Mouse (Mus musculus) liver, embryonic 18 days (tissue): ENCODE results near the gene Vmn1r68. TPM values are rescaled to one million over a fixed set of nuclear protein-coding genes. Genes with fewer than 3 reads are reported as not detected.

Experiments used
- polyA plus RNA-seq: library from polyadenylated mRNA; depleted of rRNA; stranded (reverse); fragments of >200 nt; gene quantifications from 2 replicates; pipeline ENCODE4 v1.2.3, GENCODE M21; 2012; rRNA removed

Vmn1r68 gene
- not detected in 2 replicates for polyA plus RNA-seq

GRCm38 (mm10) chr7:10558385-10558784, at the start of gene Vmn1r68:
Gene Vmn1r68 (minus strand): TSS chr7:10558485.

DNA sequence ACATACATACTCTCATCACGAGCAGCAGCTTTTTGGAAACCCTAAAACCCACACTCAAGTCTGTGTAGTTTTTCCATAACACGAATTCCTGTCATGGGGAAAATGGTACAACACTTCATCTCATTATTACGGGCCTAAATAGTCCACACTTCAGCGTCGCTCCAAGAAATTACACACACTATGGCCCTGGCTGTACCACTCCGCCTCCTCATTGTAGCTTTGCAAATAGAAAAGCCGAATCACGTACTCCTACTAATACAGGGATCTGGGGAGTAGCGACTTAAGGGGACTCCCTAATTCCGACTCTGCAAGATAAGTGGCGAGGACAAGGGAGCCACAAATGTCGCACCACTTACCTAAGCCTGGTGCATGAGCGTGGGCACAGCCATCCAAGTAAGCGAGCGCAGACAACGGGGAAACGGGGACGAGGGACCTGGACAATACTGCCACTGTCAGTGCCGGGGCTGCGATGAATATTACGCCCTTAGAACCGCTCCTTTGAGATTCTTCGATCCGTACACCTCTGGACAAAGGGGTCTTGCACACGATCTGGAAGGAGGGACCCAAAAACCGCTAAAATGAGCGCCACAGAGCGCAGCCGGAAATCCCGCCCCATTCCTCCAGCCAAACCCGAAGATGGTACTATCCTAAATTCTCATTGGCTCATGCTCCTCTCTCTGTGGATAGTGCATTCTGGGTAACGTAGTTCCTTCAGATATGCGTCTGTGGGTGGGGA, 63.3 kb downstream of the Vmn1r68 start, which contains the start of gene Zik1:
TSS of gene Zik1 (minus strand) at position 609 of the 736 bp plus-strand sequence.

Other genes starting within 250 kb of the Vmn1r68 start
- gene Vmn1r67, start 115.2 kb downstream of the Vmn1r68 start, polyA plus RNA-seq: not detected in 2 replicates
- gene Zik1, start 63.1 kb downstream of the Vmn1r68 start, polyA plus RNA-seq: 0.74 and 0.79 TPM in 2 replicates
- not detected in 2 replicates for gene Vmn1r69, start 55.2 kb upstream of the Vmn1r68 start, polyA plus RNA-seq
- gene Vmn1r70, start 73.0 kb upstream of the Vmn1r68 start, polyA plus RNA-seq: not detected in 2 replicates
- gene Nlrp4b, start 129.3 kb upstream of the Vmn1r68 start, polyA plus RNA-seq: not detected in 2 replicates
- gene Vmn1r71, start 195.9 kb upstream of the Vmn1r68 start, polyA plus RNA-seq: not detected in 2 replicates